Mouse (Mus musculus) myocyte (in vitro differentiated cells): ENCODE results near the gene Ercc1.

ENCODE experiments used
- MAX ChIP-seq: IDR thresholded peaks from one replicate; pipeline ENCODE4 v1.6.1; 2011; ENCODE audit warnings: low read depth, mild to moderate bottlenecking, control low read depth
- POLR2A ChIP-seq: IDR thresholded peaks from one replicate; pipeline ENCODE4 v1.6.1; 2011; ENCODE audit warnings: low read depth, mild to moderate bottlenecking, control low read depth, moderate library complexity; ENCODE audit not compliant: insufficient read length
- SRF ChIP-seq: IDR thresholded peaks from one replicate; pipeline ENCODE4 v1.6.1; 2011; ENCODE audit warnings: low read depth; ENCODE audit not compliant: control insufficient read depth, insufficient read length

GRCm38 (mm10) chr7:19354991-19355390, 10.4 kb downstream of the Ercc1 start:
- no peak for TF ChIP-seq POLR2A
- no peak for TF ChIP-seq SRF
- no peak for TF ChIP-seq MAX
